ENCODE assay signal across 21 mouse cellular contexts in the genomic region with DNA sequence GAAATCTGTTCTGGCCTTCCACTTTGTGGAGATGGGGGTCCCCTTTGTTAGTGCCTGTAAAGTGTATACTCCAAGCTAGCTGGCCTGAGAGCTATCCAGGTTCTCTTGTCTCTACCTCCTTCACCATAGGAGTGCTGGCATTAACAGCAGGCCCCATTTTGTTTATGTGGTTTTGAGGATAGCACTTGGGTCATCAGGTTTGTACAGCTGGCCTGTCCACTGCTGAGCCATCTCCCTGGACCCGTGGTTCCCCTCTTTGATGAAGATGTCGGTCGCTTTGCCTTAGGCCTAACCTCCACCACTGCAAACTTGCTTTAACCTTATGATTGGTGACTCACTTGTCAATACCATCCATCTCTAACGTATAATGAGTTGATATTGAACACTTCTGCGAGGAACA. TPM values are rescaled to one million over a fixed set of nuclear protein-coding genes. Genes with fewer than 3 reads are reported as not detected.
"Had no signal": no experiment of that assay in that cellular context is flagged by ENCODE, and none has a peak within 500 bp of the region (broad histone marks: within the 10 kb centered on the region; RNA-seq: fewer than 3 reads in every experiment).

No protein-coding gene starts in this region.

- H3K27me3 ChIP-seq: liver, embryonic 15.5 days; midbrain, embryonic 13.5 days; midbrain, embryonic 15.5 days; neural tube, embryonic 15.5 days had no signal

- H3K4me3 ChIP-seq: liver, embryonic 15.5 days; midbrain, embryonic 10.5 days; midbrain, embryonic 13.5 days; midbrain, embryonic 15.5 days; myocyte; neural tube, embryonic 13.5 days; neural tube, embryonic 15.5 days had no signal

- H3K4me2 ChIP-seq: liver, embryonic 15.5 days; lung, embryonic 14.5 days; midbrain, embryonic 13.5 days; midbrain, embryonic 15.5 days; neural tube, embryonic 13.5 days; neural tube, embryonic 15.5 days had no signal

- H3K9ac ChIP-seq: liver, embryonic 15.5 days; lung, embryonic 14.5 days; midbrain, embryonic 13.5 days; midbrain, embryonic 15.5 days; neural tube, embryonic 13.5 days; neural tube, embryonic 15.5 days had no signal

- H3K9me3 ChIP-seq: liver, embryonic 15.5 days; midbrain, embryonic 15.5 days had no signal

- H3K4me1 ChIP-seq: midbrain, embryonic 10.5 days; midbrain, embryonic 13.5 days; midbrain, embryonic 15.5 days; neural tube, embryonic 13.5 days; neural tube, embryonic 15.5 days had no signal

- H3K27ac ChIP-seq: liver, embryonic 15.5 days; midbrain, embryonic 10.5 days; midbrain, embryonic 13.5 days; midbrain, embryonic 15.5 days; neural tube, embryonic 13.5 days; neural tube, embryonic 15.5 days had no signal

- DNase-seq: lung, adult 18-20 months; lung, embryonic 14.5 days; lung, postnatal 10 days; lung, postnatal 4 days; retina, postnatal 1 day; right cerebral cortex, adult 18-20 months; right cerebral cortex, postnatal 25 days; right cerebral cortex, postnatal 4 days; spleen, adult 18-20 months; thymus, adult 18-20 months; thymus, postnatal 14 days; thymus, postnatal 36 days had no signal

- ATAC-seq: midbrain, embryonic 13.5 days; midbrain, embryonic 15.5 days had no signal

- H3K36me3 ChIP-seq: liver, embryonic 15.5 days; midbrain, embryonic 10.5 days; midbrain, embryonic 13.5 days; midbrain, embryonic 15.5 days; neural tube, embryonic 13.5 days; neural tube, embryonic 15.5 days had no signal

RNA-seq across cellular contexts. Expression of gene Ppara, which starts 13.2 kb away (rescaled TPM):
- total RNA-seq: megakaryocyte, adult 5-6 weeks; megakaryocyte-erythroid progenitor cell, adult 5-6 weeks had no signal
